Mouse (Mus musculus) forebrain, embryonic 14.5 days (tissue): ENCODE results near the gene Sept1. TPM values are rescaled to one million over a fixed set of nuclear protein-coding genes. Genes with fewer than 3 reads are reported as not detected.
"Not testable (repeated sequence)": the region's sequence is repeated elsewhere in the genome, so short reads cannot be mapped to it uniquely, and the experiment has no call there.

Source experiments
- ATAC-seq: fragments of 200-750 bp; cut with Nextera tagmentation; 2 replicates; pipeline ENCODE4 v1.8.0; 2017; ENCODE audit warnings: mild to moderate bottlenecking, moderate library complexity
- DNase-seq: peaks from one replicate; pipeline ENCODE4 v3.0.0-alpha.2; 2015; ENCODE audit warnings: low spot score
- H3K27ac ChIP-seq: fragments of 300-500 bp; sonication (generic); 2 replicates; pipeline ENCODE4 v1.5.1; 2014; ENCODE audit warnings: low read depth, mild to moderate bottlenecking, control low read depth, low read length, moderate library complexity
- H3K27me3 ChIP-seq: fragments of 300-500 bp; sonication (generic); replicated peaks from 2 replicates; pipeline ENCODE4 v1.6.1; 2014; ENCODE audit warnings: low read length, control low read depth, mixed read lengths; ENCODE audit not compliant: control insufficient read depth, insufficient read depth
- H3K36me3 ChIP-seq: fragments of 300-500 bp; sonication (generic); 2 replicates; pipeline ENCODE4 v1.6.1; 2014; ENCODE audit warnings: low read length, control low read depth; ENCODE audit not compliant: control insufficient read depth, insufficient read depth
- H3K4me1 ChIP-seq: fragments of 300-500 bp; sonication (generic); 2 replicates; pipeline ENCODE4 v1.6.1; 2014; ENCODE audit warnings: antibody characterized with exemption, low read length, control low read depth; ENCODE audit not compliant: control insufficient read depth, insufficient read depth
- H3K4me2 ChIP-seq: fragments of 300-500 bp; sonication (generic); 2 replicates; pipeline ENCODE4 v1.6.1; 2014; ENCODE audit warnings: mild to moderate bottlenecking, control low read depth, low read length
- H3K4me3 ChIP-seq: fragments of 300-500 bp; sonication (generic); 2 replicates; pipeline ENCODE4 v1.5.1; 2014; ENCODE audit warnings: low read depth, low read length, control low read depth
- H3K9ac ChIP-seq: fragments of 300-500 bp; sonication (generic); 2 replicates; pipeline ENCODE4 v1.6.1; 2014; ENCODE audit warnings: mild to moderate bottlenecking, low read length, control low read depth, moderate library complexity
- H3K9me3 ChIP-seq: fragments of 300-500 bp; sonication (generic); replicated peaks from 2 replicates; pipeline ENCODE4 v1.6.1; 2016; ENCODE audit warnings: low read length, control low read depth, mixed read lengths; ENCODE audit not compliant: control insufficient read depth
- WGBS: fragments of 180-500 bp; shearing (Covaris S2); extraction: QIAGEN DNeasy Blood & Tissue Kit; methylation state at CpG from one replicate; pipeline ENCODE4 v1.1.7; 2014; 5-methylcytosine and 5-hydroxymethylcytosine counted together
- polyA plus RNA-seq: library from polyadenylated mRNA; unstranded; fragments of >200 nt; fragmentation: Nextera tagmentation; extraction: Ambion mirVana; gene quantifications from 2 replicates; pipeline ENCODE4 v1.2.1, GENCODE M21; 2014

Gene Sept1
- polyA plus RNA-seq, 1 experiment from 2014 or later: 11.3 TPM

DNA sequence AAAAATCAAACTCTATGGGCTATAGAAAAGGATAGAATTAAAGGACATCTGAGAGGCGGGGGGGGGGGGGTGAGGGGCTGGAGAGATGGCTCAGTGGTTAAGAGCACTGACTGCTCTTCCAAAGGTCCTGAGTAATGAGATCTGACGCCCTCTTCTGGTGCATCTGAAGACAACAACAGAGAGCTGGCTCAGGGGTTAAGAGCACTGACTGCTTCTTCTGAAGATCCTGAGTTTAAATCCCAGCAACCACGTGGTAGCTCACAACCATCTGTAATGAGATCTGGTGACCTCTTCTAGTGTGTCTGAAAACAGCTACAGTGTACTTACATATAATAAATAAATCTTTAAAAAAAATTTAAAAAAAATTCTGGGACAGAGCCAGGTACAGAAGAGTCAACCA is 51.2 kb downstream of the Sept1 start:
- ATAC-seq, H3K9ac ChIP-seq, H3K27me3 ChIP-seq, H3K4me2 ChIP-seq, H3K36me3 ChIP-seq, H3K27ac ChIP-seq, H3K4me3 ChIP-seq, DNase-seq, H3K4me1 ChIP-seq, H3K9me3 ChIP-seq: not testable (repeated sequence)
- 34% methylated on average over 3 of the region's 3 CpGs for WGBS

DNA sequence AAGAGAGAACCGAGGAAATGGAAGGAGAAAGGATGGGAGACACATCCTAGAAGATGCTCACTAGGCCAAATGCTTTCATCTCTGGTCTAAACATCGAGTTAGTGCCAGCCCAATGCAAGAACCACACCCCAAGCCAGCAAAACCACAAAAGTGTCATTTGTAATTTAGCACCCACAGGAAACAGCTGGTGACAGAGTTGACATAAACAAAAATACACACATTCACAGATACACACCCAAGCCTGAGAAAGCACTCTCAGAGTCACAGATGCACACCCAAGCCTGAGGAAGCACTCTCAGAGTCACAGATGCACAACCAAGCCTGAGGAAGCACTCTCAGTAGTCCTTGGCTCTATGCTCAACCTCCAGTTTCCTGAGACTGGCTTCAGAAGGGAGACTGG is 52.1 kb downstream of the Sept1 start:
- Histone ChIP-seq H3K4me3 (no peak overlapping the region), H3K27ac (no peak overlapping the region), H3K9ac (no peak overlapping the region), H3K4me2 (no peak overlapping the region), H3K4me1 (no peaks in the 10 kb centered on the region), H3K27me3 (no peaks in the 10 kb centered on the region), H3K36me3 (no peaks in the 10 kb centered on the region), H3K9me3 (no peaks in the 10 kb centered on the region)
- ATAC-seq (no peak), DNase-seq (no peak)
- 76% methylated on average over 2 of the region's 2 CpGs for WGBS

DNA sequence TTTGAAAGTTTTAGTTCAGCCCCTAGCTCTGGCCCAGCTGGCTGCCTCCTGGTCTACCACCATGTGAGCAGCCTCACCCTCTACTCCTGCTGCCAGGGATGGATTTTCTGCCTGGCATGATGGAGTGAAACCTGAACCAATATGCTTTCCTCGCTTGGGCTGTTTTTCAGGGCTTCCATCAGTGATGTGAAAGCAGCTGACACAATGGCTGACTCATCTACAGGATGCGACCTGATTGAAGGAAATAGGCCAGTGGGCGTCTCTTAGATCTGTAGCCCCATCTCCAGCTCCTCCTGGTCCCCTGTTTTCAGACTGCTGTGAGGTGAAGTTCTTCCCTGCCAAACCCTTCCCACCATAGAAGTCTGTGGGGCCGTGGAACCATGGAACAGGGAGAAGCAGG is 56.0 kb downstream of the Sept1 start:
- Histone ChIP-seq H3K4me1 (no peaks in the 10 kb centered on the region), H3K36me3 (no peaks in the 10 kb centered on the region), H3K4me2 (no peak overlapping the region), H3K4me3 (no peak overlapping the region), H3K9ac (no peak overlapping the region), H3K27ac (no peak overlapping the region), H3K9me3 (0 out of 2 replicates have a peak, but pooled peaks cover 3% of the 10 kb centered on the region), H3K27me3 (no peaks in the 10 kb centered on the region)
- DNase-seq: no peak
- ATAC-seq: no peak
- WGBS: 69% methylated on average over 4 of the region's 4 CpGs

DNA sequence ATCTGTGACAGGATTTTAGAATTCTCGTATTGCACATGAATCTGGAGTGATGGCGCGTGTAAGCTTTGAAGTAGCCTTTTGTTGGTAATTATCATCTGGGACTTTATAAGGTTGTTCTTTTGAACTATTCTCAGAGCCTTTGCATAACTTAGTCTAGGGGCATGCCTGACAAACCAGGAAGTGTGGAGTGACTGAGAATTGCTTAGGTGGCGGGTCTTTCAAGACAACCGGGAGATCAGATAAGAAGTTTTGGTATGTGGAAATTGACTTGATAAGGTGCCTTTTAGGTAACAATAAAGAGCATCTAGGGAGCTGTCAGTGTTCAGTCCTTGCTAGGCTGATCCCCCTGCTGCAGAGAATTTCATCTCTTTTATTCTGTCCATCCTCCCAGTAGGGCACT is 66.4 kb downstream of the Sept1 start:
- H3K9ac ChIP-seq: no peak overlapping the region
- 94% methylated on average over 5 of the region's 5 CpGs for WGBS
- no peak overlapping the region for H3K4me3 ChIP-seq
- no peaks in the 10 kb centered on the region for H3K9me3 ChIP-seq
- no peaks in the 10 kb centered on the region for H3K27me3 ChIP-seq
- no peaks in the 10 kb centered on the region for H3K36me3 ChIP-seq
- ATAC-seq (no peak), DNase-seq (no peak)
- no peak overlapping the region for H3K27ac ChIP-seq
- H3K4me1 ChIP-seq: no peaks in the 10 kb centered on the region
- no peak overlapping the region for H3K4me2 ChIP-seq

DNA sequence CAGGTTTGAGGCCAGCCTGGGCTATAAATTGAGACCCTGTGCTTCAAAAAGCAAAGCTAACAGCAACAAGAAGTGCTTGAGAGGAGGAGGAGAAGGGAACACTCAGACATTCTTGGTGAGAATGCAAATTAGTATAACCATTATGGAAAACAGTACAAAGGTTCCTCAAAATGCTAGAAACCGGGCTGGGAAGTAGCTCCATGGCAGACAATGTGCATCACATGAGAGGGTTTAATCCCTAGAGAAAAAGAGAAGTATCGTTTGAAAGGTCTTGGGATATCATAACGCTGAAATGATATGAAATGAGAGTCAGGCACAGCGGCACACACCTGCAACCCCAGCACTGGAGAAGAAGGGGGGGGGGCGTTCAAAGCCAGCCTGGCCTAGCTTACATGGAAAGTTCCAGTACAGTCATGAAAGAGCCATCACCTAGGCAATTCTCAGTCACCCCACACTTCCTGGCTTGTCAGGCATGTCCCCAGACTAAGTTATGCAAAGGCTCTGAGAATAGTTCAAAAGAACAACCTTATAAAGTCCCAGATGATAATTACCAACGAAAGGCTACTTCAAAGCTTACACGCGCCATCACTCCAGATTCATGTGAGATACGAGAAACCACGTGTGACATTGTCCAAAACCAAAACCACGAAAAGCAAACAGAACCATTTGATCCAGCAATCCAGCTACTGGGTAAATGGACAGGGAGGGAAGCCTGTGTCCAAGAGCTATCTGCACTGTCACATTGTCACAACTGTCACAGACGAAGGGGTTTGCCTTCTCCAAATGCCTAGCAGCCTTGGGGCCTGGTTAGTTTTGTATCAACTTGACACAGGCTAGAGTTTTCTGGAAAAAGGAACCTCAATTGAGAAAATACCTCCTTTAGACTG is 67.1 kb downstream of the Sept1 start:
- Histone ChIP-seq H3K9me3 (no peaks in the 10 kb centered on the region), H3K36me3 (no peaks in the 10 kb centered on the region), H3K4me3 (no peak overlapping the region), H3K4me2 (no peak overlapping the region), H3K27ac (no peak overlapping the region), H3K27me3 (no peaks in the 10 kb centered on the region), H3K4me1 (no peaks in the 10 kb centered on the region), H3K9ac (no peak overlapping the region)
- 84% methylated on average over 12 of the region's 12 CpGs for WGBS
- ATAC-seq: no peak
- no peak for DNase-seq

Other genes with a start within 250 kb of the Sept1 start
- gene Mvp, start 218.5 kb downstream of the Sept1 start, polyA plus RNA-seq: 1.8 and 2.7 TPM in 2 replicates
- gene Pagr1b, start 216.6 kb downstream of the Sept1 start, polyA plus RNA-seq: 0.34 and 0.74 TPM in 2 replicates
- 22.3 and 25.1 TPM in 2 replicates for gene Pagr1a, start 215.8 kb downstream of the Sept1 start, polyA plus RNA-seq
- 65.0 and 68.5 TPM in 2 replicates for gene Gm42742, start 212.0 kb downstream of the Sept1 start, polyA plus RNA-seq
- 13.7 and 20.1 TPM in 2 replicates for gene Prrt2, start 211.9 kb downstream of the Sept1 start, polyA plus RNA-seq
- 53.1 and 54.1 TPM in 2 replicates for gene Maz, start 206.1 kb downstream of the Sept1 start, polyA plus RNA-seq
- gene Kif22, start 190.7 kb downstream of the Sept1 start, polyA plus RNA-seq: 75.9 and 91.8 TPM in 2 replicates
- gene Zg16, start 145.8 kb downstream of the Sept1 start, polyA plus RNA-seq: not detected in 2 replicates
- 1.5 and 2.2 TPM in 2 replicates for gene AI467606, start 141.8 kb downstream of the Sept1 start, polyA plus RNA-seq
- 0.66 and 0.91 TPM in 2 replicates for gene Qprt, start 110.9 kb downstream of the Sept1 start, polyA plus RNA-seq
- not detected in 2 replicates for gene Spn, start 95.3 kb downstream of the Sept1 start, polyA plus RNA-seq
- gene Cd2bp2, start 37.1 kb downstream of the Sept1 start, polyA plus RNA-seq: 73.6 and 78.6 TPM in 2 replicates
- gene Tbc1d10b, start 24.7 kb downstream of the Sept1 start, polyA plus RNA-seq: 13.6 and 13.7 TPM in 2 replicates
- 4.6 and 5.3 TPM in 2 replicates for gene Mylpf, start 24.2 kb downstream of the Sept1 start, polyA plus RNA-seq
- 29.4 and 36.7 TPM in 2 replicates for gene Zfp553, start 69 bp downstream of the Sept1 start, polyA plus RNA-seq
- gene Zfp771, start 11.1 kb upstream of the Sept1 start, polyA plus RNA-seq: 53.2 and 57.4 TPM in 2 replicates
- gene Dctpp1, start 27.6 kb upstream of the Sept1 start, polyA plus RNA-seq: 169 and 219 TPM in 2 replicates
- 59.4 and 62.5 TPM in 2 replicates for gene Sephs2, start 40.9 kb upstream of the Sept1 start, polyA plus RNA-seq
- 0.17 and 0.23 TPM in 2 replicates for gene Itgal, start 63.1 kb upstream of the Sept1 start, polyA plus RNA-seq
- 3.5 and 3.6 TPM in 2 replicates for gene Zfp768, start 112.5 kb upstream of the Sept1 start, polyA plus RNA-seq
- gene Zfp747, start 142.9 kb upstream of the Sept1 start, polyA plus RNA-seq: 4.0 and 7.0 TPM in 2 replicates
- gene 9130019O22Rik, start 154.0 kb upstream of the Sept1 start, polyA plus RNA-seq: 5.5 and 6.6 TPM in 2 replicates
- gene E430018J23Rik, start 160.5 kb upstream of the Sept1 start, polyA plus RNA-seq: 7.4 and 7.5 TPM in 2 replicates
- 4.4 and 4.5 TPM in 2 replicates for gene Zfp764, start 173.7 kb upstream of the Sept1 start, polyA plus RNA-seq
- gene Zfp688, start 188.9 kb upstream of the Sept1 start, polyA plus RNA-seq: 32.9 and 36.1 TPM in 2 replicates
- 12.7 TPM in 2 replicates for gene Zfp689, start 216.0 kb upstream of the Sept1 start, polyA plus RNA-seq
- gene Prr14, start 226.5 kb upstream of the Sept1 start, polyA plus RNA-seq: 44.7 and 48.5 TPM in 2 replicates
- gene Fbrs, start 246.1 kb upstream of the Sept1 start, polyA plus RNA-seq: 8.9 and 10.2 TPM in 2 replicates